In the genomic region with DNA sequence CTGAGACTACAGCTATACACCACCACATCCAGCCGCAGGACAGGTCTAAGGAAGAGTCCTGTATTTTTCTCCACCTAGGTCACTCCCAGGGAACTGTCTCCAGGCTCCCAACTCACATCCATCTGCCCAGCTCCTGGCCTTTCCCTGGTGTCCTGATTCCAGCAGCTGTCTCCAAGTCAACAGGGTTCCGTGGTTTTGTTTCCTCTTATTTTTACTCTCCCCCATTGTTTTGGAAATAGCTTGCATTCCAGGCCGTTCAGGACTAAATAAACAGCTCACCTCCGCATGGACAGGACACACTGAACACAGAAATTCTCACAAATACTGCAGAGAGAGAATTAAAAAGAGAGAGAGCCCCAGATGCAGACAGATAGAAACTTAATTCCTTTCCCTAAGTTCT, we compare ENCODE assay signal across 19 mouse cellular contexts. TPM values are rescaled to one million over a fixed set of nuclear protein-coding genes. Genes with fewer than 3 reads are reported as not detected.
"Had no signal": no experiment of that assay in that cellular context is flagged by ENCODE, and none has a peak within 500 bp of the region (broad histone marks: within the 10 kb centered on the region; RNA-seq: fewer than 3 reads in every experiment).

No protein-coding gene starts in this region.

- H3K36me3 ChIP-seq: limb, embryonic 13.5 days; liver, embryonic 15.5 days; neural tube, embryonic 13.5 days had no signal

- H3K27me3 ChIP-seq: limb, embryonic 13.5 days; liver, embryonic 15.5 days; neural tube, embryonic 13.5 days had no signal

- DNase-seq: kidney, adult 18-20 months; kidney, postnatal 4 days; lung, adult 2 months; lung, postnatal 4 days; retina, postnatal 1 day; right cerebral cortex, postnatal 4 days; spleen, adult 18-20 months; thymus, postnatal 4 days had no signal

- H3K4me3 ChIP-seq: layer of hippocampus, adult 2 months; left cerebral cortex, adult 2 months; limb, embryonic 13.5 days; liver, embryonic 15.5 days; neural tube, embryonic 13.5 days had no signal

- ATAC-seq: lung, postnatal 0 days; midbrain, embryonic 16.5 days had no signal

- H3K9me3 ChIP-seq: limb, embryonic 13.5 days; liver, embryonic 15.5 days; neural tube, embryonic 13.5 days had no signal

- H3K4me1 ChIP-seq: limb, embryonic 13.5 days; neural tube, embryonic 13.5 days had no signal

- H3K27ac ChIP-seq: layer of hippocampus, adult 2 months; left cerebral cortex, adult 2 months; limb, embryonic 13.5 days; liver, embryonic 15.5 days; neural tube, embryonic 13.5 days had no signal

- H3K9ac ChIP-seq: limb, embryonic 13.5 days; liver, embryonic 15.5 days; neural tube, embryonic 13.5 days had no signal

- H3K4me2 ChIP-seq: limb, embryonic 13.5 days; liver, embryonic 11.5 days; liver, embryonic 15.5 days; midbrain, embryonic 11.5 days; neural tube, embryonic 13.5 days had no signal

RNA-seq across cellular contexts. Expression of gene Hcar2, which starts 27.9 kb away (rescaled TPM):
- total RNA-seq: layer of hippocampus, adult 2 months; left cerebral cortex, adult 2 months; left cerebral cortex, postnatal 25 days had no signal
- polyA plus RNA-seq: kidney, embryonic 16.5 days; liver, embryonic 11.5 days; midbrain, embryonic 11.5 days; midbrain, embryonic 16.5 days; neural tube, embryonic 13.5 days had no signal

RNA-seq across cellular contexts. Expression of gene Hcar1, which starts 42.4 kb away (rescaled TPM):
- polyA plus RNA-seq: midbrain, embryonic 11.5 days had no signal
